Mouse (Mus musculus) C2C12 (cell line): ENCODE measurements around the gene Lamb3.

Experiments used
- CTCF ChIP-seq: IDR thresholded peaks from one replicate; pipeline ENCODE4 v1.5.1; 2011; ENCODE audit not compliant: control insufficient read depth, insufficient read depth, insufficient read length
- MAX ChIP-seq: IDR thresholded peaks from one replicate; pipeline ENCODE4 v1.6.1; 2011; ENCODE audit warnings: mild to moderate bottlenecking, control low read depth
- USF1 ChIP-seq: IDR thresholded peaks from one replicate; pipeline ENCODE4 v1.6.1; 2011; ENCODE audit warnings: low read depth, mild to moderate bottlenecking, control low read depth, moderate library complexity

- no peak for TF ChIP-seq CTCF
- TF ChIP-seq MAX: no peak
- no peak for TF ChIP-seq USF1
These were observed 102.5 kb downstream of the Lamb3 start for GRCm38 (mm10) chr1:193309785-193310518.
